Mouse (Mus musculus): ENCODE measurements at regions not wholly inside any gene's neighbourhood (a gene's known extent, or its start where the extent isn't known, plus 50 kb on each side); places are given as distances from the start of the nearest gene placed in this dataset.

DNA sequence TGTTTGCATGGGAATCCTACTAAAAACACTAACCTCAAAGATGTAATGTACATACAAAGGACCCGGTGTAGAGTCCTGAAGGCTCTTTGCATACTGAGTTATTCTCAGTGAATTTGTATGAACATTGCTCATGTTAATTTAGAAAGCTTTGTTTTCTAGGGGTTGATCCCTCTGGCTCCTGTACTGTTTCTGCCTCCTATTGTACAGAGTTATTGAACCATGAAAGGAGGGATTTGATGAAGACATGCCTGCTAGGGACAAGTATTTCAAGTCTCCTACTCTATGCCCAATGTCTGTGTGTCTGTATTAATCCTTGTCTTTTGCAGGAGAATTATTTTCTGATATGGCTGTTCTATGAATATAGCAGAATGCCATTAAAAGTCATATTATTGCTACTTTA is 1425.1 kb downstream of the Fam181b start:
- intact Hi-C loops (cut with DNase I): no loop called here
- no peak for DNase-seq (ENCODE audit: low spot score in 2 of 2)

DNA sequence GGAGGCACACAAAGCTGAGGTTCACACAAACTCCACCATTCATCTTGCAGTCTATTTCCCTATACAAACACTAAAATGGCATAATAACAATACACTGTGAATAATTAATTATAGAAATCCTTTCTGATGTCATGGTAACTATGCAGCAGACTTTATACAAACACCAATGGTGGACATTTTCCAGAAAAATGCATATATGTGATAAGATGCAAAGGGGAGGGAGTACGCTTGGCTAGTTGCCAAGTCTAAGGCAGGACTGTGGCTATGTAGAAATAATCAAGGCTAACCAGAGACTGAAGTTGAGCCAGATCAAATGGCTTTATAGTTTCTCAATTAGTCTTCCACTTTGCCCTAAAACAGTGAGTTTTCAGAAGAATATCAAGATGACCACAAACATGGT is 1437.3 kb downstream of the Fam181b start:
- no peak for DNase-seq (ENCODE audit: low spot score in 2 of 2)
- intact Hi-C loops (cut with DNase I): no loop called here

DNA sequence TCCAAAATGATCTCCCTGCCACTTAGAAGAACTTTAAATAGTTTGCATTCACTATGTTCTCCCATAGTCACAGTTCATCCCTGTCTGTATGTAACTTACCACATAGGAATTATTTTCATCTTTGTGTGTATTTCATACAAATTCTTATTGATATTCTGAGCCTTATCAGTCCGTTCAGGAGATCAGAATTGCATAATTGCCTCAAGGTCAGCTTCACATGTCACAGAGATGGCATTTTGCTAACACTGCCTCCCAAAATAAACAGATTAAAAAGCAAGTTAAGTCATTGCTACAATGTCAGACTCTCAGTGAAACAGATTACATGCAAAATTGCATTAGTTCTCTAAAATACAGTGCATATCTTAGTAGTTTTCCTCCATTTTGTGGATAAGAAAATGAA is 1452.9 kb downstream of the Fam181b start:
- DNase-seq (ENCODE audit: low spot score in 2 of 2): no peak
- intact Hi-C loops (cut with DNase I): no loop called here

DNA sequence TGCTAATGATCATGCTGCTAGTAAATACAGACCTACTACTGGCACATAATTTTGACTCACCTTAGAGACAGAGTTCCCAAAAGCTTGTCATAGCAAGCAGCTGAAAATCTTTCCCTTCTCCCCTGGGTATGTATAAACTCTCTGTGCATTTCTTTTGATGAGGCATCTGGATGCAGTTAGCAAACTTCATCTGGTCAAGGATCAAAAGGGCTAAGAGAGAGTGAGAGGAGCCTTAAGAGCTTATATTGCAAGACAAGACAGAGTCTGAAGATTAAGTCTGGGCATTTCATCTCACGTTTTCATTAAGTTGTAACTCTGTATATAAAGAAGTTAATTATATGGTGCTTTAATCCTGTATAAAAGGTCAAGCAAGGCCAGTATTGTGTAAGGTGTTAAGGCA is 1468.7 kb downstream of the Fam181b start:
- intact Hi-C loops (cut with DNase I): no loop called here
- DNase-seq (ENCODE audit: low spot score in 2 of 2): no peak

DNA sequence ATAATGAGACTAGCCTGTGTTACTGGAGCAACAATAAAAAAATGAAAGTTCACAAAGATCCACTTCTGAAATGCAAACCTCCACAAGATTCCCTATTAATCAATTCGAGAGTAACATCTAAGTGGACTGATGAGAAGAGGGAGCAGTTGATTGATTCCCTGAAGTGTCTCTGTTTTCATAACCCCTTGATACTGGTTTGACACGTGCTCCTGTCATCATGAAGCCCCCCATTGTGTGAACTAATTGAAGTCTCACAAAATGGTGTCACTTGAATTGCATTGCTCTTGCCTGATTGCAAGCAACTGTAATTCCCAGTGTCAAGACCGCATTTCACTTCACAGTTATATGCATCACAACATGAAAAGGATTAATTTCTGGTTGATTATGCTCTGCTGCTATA is 1501.8 kb downstream of the Fam181b start:
- intact Hi-C loops (cut with DNase I): no loop called here
- no peak for DNase-seq (ENCODE audit: low spot score in 2 of 2)

DNA sequence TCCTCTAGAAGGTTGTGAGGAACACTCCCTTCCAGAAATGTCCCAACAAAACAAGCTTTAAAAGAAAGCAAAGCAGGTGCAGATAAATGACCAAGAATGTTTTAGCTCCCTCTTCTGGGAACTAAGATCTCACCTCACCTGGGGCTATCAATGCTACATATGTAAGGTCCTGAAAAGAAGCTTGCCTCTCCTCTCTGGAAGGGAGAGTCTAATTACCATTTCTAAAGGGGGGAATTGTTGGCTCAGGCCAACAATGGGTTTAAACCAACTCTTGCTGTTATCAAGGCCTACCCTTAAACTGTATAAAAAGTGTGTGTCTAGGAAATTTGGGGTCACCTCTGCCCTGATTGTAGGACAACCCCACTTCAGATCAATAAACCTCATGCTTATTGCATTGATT is 1508.1 kb downstream of the Fam181b start:
- DNase-seq (ENCODE audit: low spot score in 2 of 2): no peak
- intact Hi-C loops (cut with DNase I): no loop called here

DNA sequence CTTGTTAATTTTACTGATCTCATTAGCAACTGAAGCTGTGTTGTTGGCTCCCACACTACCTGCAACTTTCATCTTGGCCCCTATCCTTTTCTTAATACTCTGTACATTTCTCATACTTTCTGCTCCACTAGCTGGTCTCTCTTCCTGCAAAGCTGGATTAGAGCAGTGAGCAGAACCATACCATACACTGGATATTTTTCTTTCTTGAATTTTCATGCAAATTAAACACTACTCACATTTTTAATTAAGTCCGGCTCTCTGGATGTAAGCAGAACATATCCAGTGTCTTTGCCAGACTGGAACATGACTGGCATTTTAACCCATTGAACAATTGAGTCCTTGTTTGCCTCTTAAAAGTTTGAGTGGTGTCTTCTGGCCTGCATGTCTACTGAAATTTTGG is 1515.0 kb downstream of the Fam181b start:
- DNase-seq (ENCODE audit: low spot score in 2 of 2): no peak
- intact Hi-C loops (cut with DNase I): no loop called here

DNA sequence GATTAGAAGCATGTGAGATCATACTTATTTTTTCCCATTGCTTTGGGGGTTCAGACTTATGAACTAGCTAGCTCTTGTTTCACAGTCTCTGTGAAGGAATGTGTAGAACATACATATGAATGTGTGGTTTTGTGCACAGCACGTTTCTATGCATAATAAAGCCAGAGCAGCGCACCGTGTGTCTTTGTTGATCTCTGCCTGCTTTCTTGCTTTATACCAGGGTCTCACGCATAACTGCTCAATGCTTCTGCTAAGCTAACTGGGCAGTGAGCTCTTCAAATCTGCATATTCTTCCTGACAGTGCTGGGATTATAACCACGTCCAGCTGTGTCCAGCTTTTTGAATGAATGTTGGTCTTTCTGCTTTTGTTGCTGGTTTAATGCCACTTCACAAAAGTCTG is 1539.3 kb downstream of the Fam181b start:
- intact Hi-C loops (cut with DNase I): no loop called here
- no peak for DNase-seq (ENCODE audit: low spot score in 2 of 2)

DNA sequence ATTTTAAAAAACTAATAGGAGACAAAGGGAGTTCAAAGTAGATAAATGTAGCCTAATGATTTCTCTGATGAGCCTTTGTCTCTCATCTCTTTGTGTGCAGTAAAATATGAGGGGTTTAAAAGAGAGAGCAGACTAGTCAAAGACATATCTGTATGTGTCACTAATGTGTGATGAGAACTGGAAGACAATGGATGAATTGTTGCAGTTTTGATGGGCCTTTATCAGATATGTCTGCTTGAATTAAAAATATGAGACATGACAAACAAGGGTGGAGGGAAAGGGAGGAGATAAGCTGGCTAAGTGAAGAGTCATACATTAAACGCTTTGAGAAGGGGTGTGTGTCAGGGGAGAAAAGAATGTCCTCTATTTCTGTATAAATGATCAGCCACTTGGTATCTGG is 1544.9 kb downstream of the Fam181b start:
- intact Hi-C loops (cut with DNase I): no loop called here
- no peak for DNase-seq (ENCODE audit: low spot score in 2 of 2)

DNA sequence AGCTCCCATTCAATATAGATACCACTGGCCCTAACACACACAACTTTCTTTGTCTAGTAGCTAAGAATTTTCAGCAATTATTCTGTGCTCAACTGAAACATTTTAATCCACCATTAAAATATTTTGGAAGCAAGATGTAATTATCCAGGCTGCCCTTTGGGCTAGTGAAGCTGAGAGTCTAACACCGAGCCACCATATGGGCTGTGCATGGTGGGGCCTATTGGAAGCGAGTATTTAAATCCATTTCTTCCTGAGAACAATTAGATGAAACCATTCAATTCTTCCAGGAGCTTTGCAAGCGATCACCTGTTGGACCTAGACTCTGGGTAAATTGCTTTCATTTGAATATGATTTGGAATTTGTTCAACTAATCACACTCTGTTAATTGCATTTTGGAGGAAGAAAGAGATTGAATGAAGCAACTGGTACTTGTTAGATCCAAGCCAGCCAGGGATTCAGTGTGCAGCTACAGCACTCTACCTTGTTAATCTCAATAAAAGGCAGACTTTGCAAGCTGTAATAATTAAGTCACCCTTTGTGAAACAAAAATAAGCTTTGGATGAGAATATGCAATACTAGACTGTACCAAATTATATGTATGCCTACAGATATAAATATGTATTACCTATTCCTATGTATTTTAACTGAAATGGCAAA is 1533.6 kb upstream of the Tenm4 start:
- intact Hi-C loops (cut with DNase I): no loop called here
- DNase-seq (ENCODE audit: low spot score in 2 of 2): no peak

DNA sequence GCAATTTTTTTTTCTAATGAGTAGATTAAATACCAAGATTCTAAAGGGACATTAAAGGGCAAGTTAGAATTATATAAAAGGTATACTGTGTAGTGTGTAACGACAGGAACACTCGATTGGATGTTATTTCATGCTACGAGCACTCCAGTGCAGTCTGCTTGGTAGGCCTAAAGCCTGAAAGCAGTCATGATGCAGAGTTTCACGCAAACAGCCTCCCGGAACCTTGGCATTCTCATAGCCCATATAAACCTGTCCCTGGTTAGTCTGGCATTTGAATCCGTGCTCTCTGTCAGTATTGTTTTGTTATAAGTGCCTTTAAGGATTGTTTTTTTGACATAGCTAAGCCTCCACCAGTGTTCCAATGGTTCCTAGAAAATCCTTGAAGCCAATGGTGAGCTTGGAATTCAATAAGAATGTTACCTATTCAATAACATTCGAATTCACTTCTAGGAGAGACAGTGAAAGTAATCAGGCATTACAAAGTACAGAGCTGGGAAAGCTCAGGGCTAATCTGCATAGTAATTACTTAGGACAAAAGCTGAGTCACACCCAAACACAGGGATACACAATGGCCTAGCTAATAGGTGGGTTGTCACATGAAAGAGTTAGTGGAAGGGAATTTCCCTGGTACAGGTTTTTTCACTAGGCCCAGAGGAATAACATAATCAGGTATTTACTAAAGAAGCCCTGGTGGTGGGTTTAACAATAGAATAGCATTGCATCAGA is 1526.3 kb upstream of the Tenm4 start:
- DNase-seq (ENCODE audit: low spot score in 2 of 2): no peak
- intact Hi-C loops (cut with DNase I): no loop called here

DNA sequence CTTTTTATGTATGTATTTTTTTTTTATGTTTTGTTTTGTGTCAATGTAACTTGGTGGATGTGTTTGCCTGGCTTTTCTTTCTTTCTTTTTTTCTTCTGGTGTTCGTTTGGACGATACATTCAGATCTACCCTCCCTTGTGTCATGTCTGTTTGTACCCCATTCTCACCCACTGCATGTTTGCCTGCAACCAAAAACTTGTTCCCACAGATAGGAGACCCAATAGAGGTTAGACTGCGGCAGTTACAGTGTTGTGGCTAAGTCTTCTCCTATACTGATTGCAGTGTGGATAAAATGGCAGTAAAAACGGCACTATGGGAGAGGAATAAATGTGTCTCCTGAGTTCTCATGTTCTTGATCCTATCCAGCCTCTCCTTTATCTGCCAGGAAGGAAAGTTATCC is 1525.7 kb upstream of the Tenm4 start:
- intact Hi-C loops (cut with DNase I): no loop called here

DNA sequence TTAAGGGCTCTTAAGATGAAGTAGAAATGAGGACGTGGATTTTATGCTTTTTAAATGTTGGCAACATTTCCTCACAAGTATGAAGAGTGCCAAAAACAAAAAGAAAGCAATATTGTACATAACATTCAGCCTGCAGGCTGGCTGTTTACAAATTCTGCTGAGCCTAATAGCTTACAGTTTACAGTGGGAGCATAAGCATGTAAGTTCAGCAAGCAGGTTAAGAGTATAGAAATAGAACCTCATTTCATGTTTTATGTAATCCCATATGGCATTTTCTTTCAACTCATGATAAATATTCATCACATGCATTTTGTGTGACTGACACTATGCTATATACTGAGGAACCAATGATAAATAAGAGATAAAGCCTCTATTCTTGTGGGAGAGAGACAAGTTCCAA is 1520.6 kb upstream of the Tenm4 start:
- intact Hi-C loops (cut with DNase I): no loop called here
- DNase-seq (ENCODE audit: low spot score in 2 of 2): no peak

More for the DNA sequence above, 1525.7 kb upstream of the Tenm4 start:
- DNase-seq (ENCODE audit: low spot score in 2 of 2): no peak

DNA sequence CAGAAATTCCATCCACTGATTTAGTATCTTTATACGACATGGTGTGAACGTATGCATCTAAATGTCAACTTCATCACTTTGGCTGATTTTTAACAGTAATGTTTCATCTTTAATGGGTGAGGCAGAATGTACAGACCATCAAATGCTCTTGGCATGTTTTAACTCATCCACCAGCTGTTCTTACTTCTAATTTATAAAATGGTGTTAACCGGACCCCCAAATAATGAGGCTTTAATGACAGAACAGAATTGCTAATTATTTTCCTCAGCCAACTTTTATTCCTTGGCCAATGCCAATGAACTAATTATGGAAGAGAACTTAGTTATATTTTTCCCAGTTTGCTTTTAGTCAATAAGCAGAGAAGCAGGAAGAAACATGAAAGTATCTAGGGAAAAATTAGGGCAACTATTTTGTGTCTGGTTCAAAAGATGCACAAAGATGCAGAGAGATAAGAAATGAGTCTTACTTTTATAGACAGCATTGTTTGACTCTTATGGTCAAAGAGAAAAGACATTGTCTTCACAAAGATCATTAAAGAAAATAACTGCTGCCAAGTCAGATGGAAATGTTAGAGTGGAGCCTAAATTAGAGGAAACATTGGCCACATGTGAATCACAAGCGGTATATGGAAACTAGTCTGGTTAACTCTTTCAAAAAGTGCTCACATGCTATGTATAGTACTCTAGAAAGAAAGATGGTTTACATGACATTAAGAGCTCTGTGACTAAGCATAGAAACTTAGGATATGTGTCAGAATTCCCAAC is 1504.5 kb upstream of the Tenm4 start:
- no peak for DNase-seq (ENCODE audit: low spot score in 2 of 2)
- intact Hi-C loops (cut with DNase I): no loop called here

DNA sequence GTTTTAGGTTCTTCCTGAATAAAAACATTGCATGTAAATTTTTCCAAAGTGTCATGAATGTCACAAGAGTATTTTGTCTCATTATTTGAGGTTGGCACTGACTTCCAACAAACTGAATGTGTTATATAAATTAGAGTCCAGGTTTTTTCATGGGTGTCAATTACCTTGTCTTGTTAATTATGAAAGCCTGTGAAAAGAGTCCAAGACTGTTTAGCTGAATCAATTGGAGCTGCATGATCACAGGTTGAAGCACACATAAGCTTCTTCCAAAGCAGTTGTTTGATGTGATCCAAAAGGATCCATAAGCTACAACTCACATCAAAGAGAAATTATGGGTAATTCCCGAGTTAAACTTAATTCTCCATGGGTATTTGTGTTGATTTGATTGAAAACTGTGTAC is 1502.8 kb upstream of the Tenm4 start:
- DNase-seq (ENCODE audit: low spot score in 2 of 2): no peak
- intact Hi-C loops (cut with DNase I): no loop called here

DNA sequence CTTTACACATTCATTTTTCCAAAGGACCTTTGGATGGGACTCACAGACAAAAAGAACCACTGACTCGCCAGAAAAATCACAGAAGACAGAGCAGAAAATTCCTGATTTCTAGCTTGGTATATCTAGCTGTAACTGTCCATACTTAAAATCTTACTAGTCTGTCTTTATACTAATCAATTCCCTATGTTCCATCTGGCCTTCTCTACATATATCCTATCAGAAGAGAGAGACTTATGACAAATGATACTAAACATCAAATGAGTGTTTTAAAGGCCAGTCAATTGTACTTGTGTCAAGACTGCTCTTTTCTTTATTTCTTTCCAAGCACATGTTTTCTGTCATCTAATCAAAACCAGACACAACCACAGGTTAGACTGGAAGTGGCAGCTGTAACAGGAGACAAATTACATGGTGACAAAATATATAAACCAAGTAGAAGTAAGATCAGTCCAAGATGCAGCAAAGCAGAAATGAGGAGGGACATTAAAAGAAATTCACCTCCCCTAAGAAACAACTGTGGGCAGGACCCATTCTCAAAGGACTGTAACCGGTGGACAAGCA is 1502.1 kb upstream of the Tenm4 start:
- no peak for DNase-seq (ENCODE audit: low spot score in 2 of 2)
- intact Hi-C loops (cut with DNase I): no loop called here

DNA sequence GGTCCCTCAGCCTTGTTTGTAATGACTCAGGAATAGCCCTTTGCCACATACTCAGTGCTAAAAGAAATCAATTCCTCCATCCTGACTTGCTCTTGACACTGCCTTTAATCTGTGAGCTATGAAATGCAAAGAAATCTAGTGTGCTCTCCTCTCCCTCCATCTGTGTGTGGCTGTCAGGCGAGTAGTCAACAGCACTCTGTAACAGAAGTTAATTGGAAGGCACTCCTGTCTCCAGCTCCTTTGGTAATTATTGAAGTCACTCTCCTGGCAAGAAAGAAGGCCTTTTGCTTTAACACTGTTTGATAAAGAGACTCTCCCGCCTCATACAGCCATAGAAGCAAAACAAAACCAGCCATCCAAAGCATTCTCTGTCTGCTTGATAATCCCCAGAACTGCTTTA is 1483.2 kb upstream of the Tenm4 start:
- DNase-seq (ENCODE audit: low spot score in 2 of 2): no peak
- intact Hi-C loops (cut with DNase I): no loop called here

DNA sequence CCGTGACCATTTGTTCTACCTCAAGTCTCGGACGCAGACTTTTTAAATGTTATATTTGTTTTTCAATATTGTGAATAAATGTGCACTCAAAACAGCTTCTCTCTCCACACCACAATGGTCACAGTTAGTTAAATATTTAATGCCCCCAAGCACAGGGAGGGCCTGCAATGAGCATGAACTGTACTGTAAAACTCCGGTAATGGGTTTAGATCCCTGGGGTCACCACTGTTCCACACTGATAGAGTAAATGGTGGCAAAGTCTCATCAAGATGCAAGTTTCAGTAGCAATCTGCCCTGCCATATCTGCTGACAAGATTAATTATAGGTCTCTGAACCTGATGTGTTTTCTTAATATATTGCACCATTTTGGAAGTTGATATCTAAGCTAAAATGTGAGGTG is 1473.8 kb upstream of the Tenm4 start:
- intact Hi-C loops (cut with DNase I): no loop called here
- DNase-seq (ENCODE audit: low spot score in 2 of 2): no peak

DNA sequence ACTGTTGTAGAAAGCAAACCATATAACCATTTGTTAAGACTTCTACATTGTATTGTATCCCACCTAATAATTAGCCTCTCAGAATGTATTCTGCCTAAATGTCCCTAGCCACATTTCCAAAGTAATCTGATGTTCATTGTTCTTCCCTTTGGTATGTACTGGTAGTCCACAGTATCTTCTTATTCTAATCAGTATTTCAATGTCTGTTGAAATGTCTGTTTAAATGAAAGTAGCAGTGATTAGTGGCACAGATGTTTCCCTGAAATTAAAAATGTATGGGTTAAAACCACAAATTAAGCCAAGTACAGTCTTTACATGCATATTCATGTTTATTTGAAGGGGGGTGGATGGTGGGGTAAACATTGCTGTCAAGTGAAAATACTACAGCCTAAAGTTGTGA is 1464.6 kb upstream of the Tenm4 start:
- DNase-seq (ENCODE audit: low spot score in 2 of 2): no peak
- intact Hi-C loops (cut with DNase I): no loop called here

DNA sequence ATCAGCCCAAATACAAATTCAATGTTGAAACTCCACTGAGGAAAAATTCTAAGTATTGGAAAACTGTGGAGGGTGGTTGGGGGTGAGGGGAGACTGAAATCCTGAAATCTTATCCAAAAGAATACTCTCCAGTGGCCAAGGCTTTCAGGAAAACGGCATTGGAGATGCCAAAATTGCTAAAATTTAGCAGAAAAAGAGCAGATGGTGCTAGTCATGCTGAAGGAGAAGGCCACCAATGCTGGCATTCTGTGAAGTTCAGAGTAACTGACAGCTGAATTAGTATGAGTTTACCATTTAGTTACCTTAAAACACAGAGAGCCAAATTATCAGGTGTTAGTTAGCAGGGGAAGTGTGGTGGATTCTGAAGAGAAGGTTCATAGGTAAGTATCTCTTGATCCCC is 1437.6 kb upstream of the Tenm4 start:
- DNase-seq (ENCODE audit: low spot score in 2 of 2): peak in 1 of 2 experiments; percentile 17
- intact Hi-C loops (cut with DNase I): no loop called here

DNA sequence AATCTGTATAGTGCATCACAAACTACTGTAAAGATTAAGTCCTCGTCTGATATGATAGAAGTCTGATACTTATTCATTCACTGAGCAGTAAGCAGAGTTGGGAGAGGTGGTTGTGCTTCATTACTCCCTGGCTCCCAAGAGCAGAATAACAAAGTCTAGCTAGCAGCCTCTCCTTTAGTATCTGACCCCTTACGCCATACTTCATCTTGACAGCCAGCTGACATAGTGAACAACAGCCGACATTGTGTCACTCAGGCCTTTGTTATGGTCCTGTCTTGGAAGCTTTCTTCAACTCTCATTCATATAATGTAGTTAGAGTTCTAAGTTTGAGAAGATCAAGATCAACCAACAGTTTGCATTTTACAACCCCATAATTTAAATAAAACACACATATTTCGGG is 1436.3 kb upstream of the Tenm4 start:
- intact Hi-C loops (cut with DNase I): no loop called here

More for the DNA sequence above, 1436.3 kb upstream of the Tenm4 start:
- no peak for DNase-seq (ENCODE audit: low spot score in 2 of 2)

All from left cerebral cortex, postnatal 25 days (tissue).